Mouse (Mus musculus) T-helper 17 cell (primary cell): ENCODE measurements around the gene Kcnh4.

Experiments used
- in situ Hi-C, 2 experiments: fragments of 300-600 bp; cut with MboI, MseI; formaldehyde crosslinking; loops; 1 replicate in 1 of 2; 2 replicates in 1 of 2; pipeline ENCODE4 v1.15.1; 2025; ENCODE audit warnings: high pct_unique_total_duplicates in 2 of 2

The Kcnh4 gene

DNA sequence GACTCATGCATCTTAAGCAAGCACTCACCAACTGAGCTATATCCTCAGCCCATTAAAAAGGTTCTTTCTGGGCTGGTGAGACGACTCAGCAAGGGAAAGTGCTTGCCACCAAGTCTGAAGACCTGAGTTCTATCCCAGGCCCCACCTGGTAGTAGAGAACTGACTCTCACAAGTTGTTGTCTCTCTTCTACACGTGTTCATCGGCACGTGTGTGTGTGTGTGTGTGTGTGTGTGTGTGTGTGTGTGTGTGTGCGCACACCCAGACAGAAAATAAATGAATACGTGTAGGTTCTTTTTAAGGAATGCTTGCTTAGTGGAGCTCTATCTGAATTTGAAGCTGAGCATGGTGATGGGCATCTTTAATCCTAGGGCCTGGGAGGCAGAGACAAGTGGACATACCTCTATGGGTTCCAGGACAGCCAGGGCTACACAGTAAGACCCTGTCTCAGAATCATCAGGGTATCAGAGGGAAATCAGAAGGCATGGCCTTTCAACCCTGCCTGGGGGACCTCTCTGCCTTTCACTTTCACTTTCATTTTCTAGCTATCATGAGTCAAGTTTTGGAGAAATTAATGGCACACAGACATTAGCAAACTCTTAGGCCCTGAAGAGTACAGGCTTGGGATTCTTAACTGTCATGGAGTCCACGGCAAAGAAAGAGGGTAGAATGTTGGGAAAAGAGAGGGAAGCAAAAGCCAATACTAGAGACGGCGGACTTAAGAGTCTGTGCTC is 24.4 kb downstream of the Kcnh4 start:
- in situ Hi-C loops = no loop called here

DNA sequence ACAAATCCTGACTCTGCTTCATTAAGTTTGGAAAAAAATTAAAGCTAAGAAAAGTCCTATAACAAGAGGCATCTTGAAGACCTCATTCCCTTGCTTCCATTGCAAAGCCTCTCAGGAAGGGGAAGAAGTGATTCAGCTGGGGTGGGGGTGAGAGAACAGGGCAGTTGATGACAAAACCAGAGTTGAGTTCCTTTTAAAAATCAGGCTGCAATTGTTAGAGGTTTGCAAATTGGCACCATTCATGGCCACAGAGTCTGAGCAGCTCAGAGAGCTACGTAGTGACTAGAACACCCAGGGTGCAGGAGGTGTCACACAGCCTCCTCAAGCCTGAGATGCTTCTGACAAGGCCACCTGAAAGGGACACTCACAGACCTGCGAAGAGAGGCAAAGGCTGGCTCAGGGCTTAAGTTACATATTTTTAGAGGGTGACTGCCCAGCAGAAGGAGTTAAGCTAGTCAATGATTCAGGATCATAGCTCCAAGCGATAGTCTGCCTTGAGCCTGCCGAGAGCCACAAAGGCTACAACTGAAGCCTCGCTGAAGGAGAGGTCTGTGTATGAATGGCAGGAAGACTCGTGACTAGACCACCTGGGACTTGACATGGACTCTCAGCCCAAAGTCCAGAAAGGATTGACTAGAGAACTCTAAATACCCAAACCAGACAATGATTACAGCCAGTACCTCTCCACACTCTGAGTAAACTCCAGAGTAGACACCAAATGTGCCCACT is 29.1 kb downstream of the Kcnh4 start:
- in situ Hi-C loops = no loop called here

DNA sequence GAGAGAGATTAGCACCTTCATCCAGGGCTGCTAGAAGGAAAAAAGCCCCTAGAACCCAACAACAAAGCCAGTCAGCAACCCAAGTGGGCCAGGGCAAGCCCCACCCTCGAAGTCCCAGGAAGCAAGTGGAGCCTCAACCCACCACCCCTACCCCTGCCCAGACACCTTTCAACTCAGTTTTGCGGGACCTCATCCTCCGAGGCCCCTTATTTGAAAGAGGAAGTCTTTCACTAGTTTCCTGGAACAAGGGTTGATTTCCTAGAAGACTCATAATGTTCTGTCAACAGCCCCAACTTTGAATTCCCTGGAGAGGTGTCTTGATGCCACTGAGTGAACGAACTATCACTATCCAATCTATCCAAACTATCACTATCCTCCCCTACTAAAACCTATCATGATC is 29.8 kb downstream of the Kcnh4 start:
- in situ Hi-C loops = no loop called here

DNA sequence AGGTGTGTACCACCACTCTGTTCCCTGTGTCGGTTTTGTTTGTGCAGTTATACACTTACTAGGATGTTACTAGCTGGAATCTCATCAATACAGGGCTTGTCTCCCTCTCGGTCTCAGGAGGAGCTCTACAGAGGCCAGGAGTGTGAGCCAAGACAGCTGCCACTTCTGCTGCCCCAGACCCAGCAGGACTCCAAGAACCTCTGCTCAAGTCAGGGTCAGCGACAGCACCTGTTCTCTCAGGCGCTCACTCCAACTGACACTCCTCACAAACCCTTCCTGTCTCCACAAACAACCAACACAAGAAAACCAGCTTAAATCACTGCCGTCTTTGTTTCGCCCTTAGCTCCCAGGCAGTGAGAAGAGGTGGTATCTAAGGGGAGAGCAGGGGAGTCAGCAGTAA is 31.1 kb downstream of the Kcnh4 start:
- in situ Hi-C loops = no loop called here

DNA sequence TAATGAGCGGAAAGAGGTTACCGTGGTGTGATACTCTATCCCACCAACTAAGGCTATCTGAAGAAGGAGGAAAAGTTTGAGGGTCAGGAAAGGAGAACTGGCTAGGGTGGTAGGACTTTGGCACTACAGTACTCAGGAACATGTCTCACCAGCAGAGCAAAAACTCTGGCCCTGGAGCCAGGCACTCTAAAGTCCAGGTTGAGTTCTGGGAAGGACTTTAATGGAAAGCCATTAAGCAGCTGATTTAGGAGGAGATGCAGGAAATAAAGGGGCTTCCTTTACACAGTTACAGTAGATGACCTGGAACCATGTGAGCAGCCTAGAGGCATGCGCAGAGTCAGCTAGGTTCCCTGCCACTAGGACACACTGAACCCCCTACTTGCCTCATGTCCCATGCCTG is 32.5 kb downstream of the Kcnh4 start:
- in situ Hi-C loops = no loop called here

DNA sequence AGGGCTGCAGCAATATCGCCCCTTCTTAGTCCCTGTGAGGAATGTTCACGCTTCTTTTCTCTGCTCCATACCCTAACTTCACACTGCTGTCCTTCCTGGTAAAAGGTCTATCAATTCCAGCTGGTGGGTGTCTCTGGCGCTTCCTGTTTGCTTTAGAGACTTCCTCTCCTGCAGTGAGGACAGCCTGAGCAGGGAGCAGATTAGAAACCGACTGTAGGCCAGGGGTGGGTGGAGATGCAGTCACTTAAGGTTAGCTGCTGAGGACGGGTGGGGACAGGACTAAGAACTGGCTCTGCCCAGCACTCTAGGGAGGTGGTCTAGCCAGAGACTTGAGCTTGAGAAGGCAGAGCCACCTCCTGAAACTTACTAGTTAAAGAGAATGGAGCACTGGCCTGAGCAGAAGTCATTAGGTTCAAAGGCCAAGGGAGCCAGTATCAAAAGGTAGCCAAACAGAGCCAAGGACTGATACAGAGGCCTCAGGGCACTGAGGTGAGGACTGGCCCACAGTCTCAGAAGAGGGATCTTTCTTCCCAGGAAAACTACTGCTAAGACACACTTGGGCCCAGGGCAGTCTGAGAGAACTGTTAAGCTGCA is 34.7 kb downstream of the Kcnh4 start:
- in situ Hi-C loops = no loop called here

DNA sequence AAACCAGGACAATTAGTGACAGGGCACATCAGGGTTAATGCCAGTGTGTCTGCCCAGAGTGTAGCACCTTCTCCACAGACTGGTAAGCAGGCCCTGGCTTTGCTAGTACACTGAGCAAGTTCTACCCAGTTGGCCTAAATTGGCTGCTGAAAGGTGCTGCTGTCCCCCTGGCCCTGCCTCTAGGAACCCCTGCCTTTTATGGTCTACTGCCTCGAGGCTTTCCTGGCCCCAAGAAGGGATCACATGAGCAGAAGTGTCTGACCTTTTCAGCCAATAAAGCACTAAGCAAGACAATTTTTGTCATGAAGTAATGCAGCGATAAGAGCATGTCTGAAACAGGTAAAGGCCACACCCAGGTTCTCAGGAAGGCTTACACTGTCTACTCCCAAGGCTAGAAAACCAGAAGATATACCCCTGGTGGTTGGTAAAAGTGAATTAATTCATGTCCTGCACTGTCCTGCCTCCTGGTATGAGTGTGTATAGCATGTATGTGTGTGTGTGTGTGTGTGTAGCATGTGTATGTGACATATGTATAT is 37.2 kb downstream of the Kcnh4 start:
- in situ Hi-C loops = no loop called here

DNA sequence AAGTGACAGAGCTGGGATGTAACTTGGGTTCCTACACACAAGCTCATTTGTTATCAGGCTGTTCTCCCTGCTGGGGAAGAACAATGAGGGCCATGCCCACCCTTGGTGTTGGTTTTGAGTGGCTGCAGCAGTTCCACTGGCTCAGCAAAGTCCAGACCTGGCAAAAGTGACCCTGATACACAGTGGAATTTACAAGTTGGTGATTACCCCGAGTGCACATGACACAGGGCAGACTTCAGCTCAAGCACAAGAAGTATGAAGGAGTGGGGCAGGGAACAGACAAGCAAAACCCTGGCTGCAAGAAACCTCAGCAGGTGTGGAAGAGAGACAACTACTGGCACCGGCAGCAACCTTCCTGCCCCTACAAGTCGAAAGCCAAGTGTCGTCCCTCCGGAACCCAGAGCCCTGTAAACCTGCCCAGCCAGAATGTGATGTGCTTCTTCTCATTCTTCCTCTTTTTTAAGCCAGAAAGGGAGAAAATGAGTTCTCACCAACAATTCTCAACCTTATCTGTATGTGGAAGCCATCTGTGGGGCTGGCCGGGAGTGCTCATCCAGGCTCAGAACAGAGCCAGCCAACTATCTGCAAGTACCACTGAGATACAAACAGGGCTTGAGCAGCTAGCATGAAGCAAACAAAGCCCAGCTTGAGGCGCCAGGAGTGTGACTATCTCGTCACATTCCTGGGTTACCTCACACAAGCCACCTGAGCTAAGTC is 37.8 kb downstream of the Kcnh4 start:
- in situ Hi-C loops = no loop called here

DNA sequence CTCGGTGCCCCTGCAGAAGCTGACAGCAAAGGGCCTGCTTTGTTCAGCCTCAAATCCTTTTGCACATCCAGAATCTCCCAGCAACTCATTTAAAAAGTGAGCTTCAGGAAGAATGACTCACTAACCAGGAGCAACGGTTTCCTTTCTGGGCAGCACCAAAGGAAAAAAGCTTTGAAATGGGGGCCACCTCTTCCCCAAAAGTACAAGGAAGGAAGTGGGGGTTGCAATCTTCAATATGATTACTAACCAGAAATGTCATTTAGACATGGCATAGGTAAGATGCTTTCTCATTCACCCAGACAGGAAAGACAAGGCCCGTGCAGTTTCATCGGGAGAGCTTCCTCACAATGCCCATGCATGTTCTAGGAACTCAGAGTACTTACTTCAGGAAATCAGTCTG is 38.5 kb downstream of the Kcnh4 start:
- in situ Hi-C loops = no loop called here

DNA sequence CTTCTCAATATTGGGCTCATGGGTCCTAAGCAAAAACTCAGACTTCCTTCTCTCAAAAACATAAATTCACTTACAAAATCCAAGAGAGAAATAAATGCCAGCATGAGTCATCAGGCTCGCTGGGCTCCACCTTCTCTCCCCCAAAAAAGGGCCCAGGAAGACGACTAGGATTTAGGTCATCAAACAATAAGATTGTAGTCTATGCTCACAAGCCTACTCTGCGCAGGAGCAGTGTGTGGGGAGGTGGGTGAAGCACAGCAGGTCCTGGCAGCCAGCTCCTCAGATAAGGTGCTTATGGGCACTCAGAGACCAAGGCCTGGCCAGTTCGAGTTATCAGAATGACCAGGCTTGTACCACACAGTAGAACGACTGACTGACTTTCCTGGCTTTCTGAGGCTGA is 39.4 kb downstream of the Kcnh4 start:
- in situ Hi-C loops = no loop called here

DNA sequence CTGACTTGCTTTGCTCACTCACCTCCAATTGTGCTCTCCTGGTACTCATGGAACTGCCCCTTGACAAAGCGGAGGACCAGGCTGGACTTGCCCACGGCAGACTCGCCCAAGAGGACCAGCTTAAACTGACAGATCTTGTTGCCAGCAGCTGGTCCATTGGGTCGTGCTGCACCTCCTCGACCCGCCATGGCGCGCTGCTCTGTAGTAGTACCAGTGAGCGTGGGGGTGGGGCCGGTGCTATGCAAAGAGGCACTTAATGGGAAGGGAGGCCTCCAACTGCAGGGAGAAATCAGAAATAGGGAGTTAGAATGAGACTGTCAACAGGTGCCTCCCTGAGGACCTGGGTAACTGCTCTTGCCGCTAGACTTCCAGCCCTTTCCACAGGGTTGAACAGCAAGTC is 39.8 kb downstream of the Kcnh4 start:
- in situ Hi-C loops = no loop called here

DNA sequence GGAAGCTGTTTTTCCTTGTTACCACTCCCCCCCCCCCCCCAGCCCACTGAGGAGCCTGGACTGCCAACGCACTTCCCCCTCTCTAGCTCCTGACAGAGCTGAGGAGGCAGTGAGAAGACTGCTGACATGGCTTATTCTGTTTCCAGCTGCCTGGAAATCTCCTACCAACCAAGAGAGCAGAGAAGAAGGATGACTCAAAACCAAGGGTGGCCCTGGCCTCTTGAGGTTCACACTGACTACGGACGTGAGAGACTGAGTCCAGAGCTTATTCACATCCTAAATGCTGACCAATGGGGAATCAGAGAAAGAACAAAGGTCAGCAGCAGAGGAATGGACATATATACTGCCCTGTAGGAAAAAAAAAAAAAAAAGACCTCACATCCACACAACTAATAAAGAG is 40.4 kb downstream of the Kcnh4 start:
- in situ Hi-C loops = no loop called here

DNA sequence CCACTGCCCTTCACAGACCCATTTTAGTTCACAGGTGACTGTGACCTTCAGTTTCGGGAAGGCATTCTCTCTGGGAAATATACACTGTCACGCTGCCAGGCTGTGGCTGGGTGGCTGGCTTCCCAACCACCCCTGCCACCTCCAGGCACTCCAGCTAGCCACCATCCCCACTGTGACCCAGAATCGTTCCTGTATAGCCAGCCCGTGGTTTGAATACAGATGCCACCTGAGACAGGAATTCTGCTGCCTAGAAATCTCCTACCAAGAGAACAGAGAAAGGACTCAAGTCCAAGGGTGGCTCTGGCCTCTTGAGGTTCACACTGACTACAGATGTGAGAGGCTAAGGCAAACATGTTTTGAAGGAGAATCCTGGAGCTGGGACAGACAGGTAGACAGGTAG is 40.9 kb downstream of the Kcnh4 start:
- in situ Hi-C loops = no loop called here

DNA sequence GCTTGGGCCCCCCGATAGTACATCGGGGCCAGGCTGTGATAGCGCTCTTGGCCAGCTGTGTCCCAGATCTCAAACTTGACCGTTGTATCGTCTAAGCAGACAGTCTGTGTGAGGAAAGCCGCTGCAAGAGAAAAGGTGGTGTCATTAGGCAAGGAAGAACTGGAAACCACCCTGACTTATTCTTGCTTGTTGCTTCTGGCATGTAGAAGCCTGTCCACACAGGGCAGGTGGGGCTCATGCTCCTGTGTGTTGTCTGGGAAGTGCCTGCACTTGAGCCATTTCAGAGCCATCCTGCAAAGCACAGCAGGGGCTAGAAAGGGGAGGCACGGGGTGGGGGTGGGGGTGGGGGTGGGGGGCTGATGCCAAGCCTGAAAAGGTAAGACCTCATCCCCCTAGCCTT is 41.3 kb downstream of the Kcnh4 start:
- in situ Hi-C loops = no loop called here

DNA sequence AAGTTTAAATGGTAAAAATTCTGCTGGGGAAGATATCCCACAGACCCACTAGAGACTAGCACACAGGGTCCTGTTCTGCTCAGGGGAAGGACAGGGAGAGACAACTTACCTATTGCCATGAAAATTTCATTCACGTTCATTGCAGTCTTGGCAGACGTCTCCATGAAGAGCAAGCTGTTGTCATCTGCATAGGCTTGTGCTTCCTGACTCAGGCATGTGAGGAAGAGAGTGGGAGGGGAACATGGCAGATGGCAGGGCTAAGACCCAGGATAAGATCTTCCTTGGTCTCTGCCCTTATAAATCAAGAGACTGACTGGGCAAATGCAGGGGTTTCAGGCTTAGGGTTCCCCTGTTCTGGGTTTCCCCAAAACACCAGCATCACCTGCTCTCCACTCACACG is 43.1 kb downstream of the Kcnh4 start:
- in situ Hi-C loops = no loop called here

DNA sequence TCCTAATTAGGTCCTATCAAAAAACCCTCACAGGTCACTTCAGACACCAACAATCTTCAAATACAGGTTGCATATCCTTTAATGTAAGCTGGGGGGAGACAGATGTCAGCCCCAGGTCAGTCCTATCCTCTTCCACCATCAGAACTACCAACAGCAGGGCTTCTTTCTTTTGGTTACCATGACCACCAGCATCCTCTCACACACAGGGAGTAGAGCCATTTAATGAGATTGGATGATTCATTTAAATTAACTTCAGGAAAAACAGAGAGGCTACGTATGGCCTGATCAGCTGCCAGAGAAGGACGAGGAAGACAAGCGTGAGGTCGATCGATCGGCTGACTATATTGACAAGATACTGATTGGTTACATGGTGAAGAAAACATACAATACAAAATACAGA is 44.8 kb downstream of the Kcnh4 start:
- in situ Hi-C loops = no loop called here

DNA sequence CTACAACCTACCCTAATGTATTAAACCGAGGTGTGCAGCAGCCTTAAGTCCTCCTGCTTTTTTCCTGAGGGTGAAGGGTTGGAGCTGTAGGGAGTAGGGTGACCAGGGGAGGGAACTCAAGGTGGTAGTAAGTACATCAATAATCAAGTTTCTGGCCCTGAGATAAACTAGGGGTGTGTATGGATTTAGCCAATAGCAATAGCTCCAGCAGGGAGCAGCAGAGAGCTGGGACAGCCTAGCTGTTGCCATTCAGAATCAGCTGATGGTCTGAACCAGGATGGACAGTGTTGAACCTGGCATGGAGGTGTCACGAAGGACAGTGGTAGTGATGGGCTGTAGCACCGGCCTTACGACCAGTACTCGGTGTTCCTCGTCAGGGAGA is 45.2 kb downstream of the Kcnh4 start:
- in situ Hi-C loops = no loop called here

DNA sequence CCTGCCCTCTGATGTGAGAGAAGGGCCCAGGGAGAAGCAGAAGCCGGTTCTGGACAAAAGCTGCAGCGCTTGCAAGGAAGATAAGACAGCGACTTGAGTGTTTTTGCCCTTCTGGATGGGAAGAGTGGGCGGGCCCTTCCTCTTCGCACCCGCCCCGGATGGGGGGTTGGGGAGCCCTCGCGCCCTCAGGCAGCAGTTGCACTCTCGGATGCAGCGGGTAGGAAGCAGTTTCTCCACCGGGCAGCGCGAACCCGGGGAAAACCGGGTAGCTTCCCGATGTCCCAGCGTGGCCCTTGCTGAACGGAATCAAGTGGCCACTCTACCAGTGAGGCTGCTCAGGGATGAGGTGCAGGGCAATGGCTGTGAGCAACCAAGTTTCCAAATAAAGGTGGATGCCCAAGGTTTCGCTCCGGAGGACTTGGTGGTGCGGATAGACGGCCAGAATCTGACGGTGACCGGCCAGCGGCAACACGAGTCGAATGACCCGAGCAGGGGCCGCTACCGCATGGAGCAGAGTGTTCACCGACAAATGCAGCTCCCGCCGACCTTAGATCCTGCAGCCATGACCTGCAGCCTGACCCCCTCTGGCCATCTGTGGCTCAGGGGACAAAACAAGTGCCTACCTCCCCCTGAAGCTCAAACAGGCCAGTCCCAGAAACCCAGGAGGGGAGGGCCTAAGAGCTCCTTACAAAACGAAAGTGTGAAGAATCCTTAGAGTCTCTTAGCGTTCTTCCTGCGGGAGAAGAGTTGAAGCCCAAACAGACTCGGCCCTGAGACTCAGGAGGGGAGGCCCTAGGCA is 45.8 kb downstream of the Kcnh4 start, which contains the start of gene Hspb9:
Hspb9 (plus strand) TSS at position 116 of the 799 bp plus-strand sequence.
- in situ Hi-C loops = no loop called here

DNA sequence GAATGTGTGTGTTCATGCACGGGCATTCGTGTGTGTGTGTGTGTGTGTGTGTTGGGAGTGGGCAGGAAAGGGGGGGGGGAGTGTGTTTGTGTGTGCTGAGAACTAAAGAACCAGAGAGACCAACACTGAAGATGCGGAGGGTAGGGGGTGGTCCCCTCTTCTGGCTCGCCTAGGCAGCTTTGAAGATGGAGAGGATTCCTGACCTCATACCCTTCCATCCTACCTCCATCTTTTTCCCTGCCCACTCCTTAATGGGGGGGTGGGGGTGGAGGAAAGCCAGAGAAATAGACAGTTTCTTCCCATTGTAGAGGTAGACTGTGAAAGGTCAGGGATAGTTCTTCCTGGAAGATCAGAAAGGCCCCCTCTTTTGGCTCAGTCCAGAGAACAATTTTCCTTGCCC is 46.6 kb downstream of the Kcnh4 start:
- in situ Hi-C loops = no loop called here

DNA sequence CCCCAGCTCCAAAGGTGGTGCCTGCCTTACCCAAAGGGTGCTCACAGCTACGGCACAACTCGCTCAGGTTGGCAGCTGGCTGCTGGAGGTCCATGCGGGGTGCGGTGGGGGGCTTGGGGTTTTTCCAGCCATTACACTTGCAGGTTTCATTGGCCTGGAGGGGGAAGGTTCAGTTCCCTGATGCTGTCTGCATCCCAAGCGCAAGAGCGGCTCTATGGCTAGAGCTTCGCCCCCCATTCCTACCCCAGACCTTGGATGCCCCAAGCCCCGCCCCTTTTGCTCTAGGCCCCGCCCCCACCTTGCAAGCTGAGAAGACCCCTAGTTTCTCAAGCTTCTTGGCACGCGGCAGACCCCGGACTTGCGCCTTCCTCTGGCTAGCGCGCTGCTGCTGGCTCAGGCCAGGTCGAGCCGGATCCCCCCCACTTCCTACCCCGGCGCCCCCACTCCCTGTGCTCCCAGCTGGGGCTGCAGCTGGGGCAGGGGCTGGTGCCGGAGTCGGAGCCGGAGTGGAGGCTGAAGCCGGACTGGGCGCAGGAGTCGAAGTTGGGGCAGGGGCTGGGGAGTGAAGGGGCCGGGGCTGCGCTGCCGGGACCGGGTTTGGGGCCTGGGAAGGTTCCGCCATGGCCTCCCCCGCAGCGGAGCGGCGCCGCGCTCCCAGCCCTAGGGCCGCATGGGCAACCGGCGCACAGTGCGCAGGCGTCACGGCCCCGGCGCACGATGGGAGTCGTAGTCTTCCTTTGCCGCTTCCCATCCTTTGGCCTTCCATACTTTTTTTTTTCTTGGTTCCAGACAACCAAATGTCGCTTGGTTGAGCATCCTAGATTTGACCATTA is 47.7 kb downstream of the Kcnh4 start, which contains the start of gene Kat2a:
Kat2a (minus strand) TSS at position 683 of the 833 bp plus-strand sequence.
- in situ Hi-C loops = no loop called here
